Mouse (Mus musculus): ENCODE data around the gene Ly6g6f. TPM values are rescaled to one million over a fixed set of nuclear protein-coding genes. Genes with fewer than 3 reads are reported as not detected.

Ly6g6f gene
- polyA plus RNA-seq, 1 experiment from 2014 or later, result 0.13 TPM

GRCm38 (mm10) chr17:35088825-35089644, 3.6 kb upstream of the Ly6g6f start, which contains the start of gene Abhd16a:
Gene Abhd16a (plus strand): TSS chr17:35089263.
- Histone ChIP-seq H3K36me3 (peaks cover 31% of the 10 kb centered on the region), H3K9ac (peak within 1 kb of the TSS; percentile 94), H3K9me3 (no peaks in the 10 kb centered on the region), H3K4me2 (peak within 1 kb of the TSS; percentile 53), H3K4me1 (peaks cover 13% of the 10 kb centered on the region), H3K27me3 (no peaks in the 10 kb centered on the region; the same call in 1 of the 2 replicates), H3K27ac (peak within 1 kb of the TSS; percentile 98), H3K4me3 (peak within 1 kb of the TSS; percentile 70)
- peak; percentile 96 for ATAC-seq (ENCODE audit: insufficient number of reproducible peaks, low FRiP score, low TSS enrichment, low read depth)
- 4% methylated on average over 48 of the region's 67 CpGs for WGBS

DNA sequence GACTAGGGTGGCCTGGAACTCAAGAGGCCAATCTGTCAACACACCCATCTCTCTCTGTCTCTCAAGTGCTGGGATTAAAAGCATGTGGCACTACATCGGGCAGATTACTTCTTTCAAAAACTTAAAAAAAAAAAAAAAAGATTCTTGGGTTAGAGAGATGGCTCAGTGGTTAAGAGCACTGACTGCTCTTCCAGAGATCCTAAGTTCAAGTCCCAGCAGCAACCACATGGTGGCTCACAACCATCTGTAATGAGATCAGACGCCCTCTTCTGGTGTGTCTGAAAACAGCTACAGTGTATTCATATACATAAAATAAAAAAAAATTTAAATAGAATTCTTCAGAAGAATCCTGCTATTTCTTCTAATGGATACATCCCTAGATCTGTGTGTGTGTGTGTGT, 2.7 kb upstream of the Ly6g6f start:
- Histone ChIP-seq H3K9ac (no peak overlapping the region), H3K4me2 (no peak overlapping the region), H3K27me3 (no peaks in the 10 kb centered on the region; the same call in 1 of the 2 replicates), H3K27ac (no peak overlapping the region), H3K9me3 (no peaks in the 10 kb centered on the region), H3K36me3 (peaks cover 22% of the 10 kb centered on the region), H3K4me3 (no peak overlapping the region), H3K4me1 (peaks cover 13% of the 10 kb centered on the region)
- WGBS, result 53% methylated on average over 2 of the region's 2 CpGs
- no peak for ATAC-seq (ENCODE audit: insufficient number of reproducible peaks, low FRiP score, low TSS enrichment, low read depth)

GRCm38 (mm10) chr17:35083929-35084497, 1.4 kb downstream of the Ly6g6f start:
- Histone ChIP-seq H3K36me3 (no peaks in the 10 kb centered on the region), H3K9ac (no peak overlapping the region), H3K9me3 (no peaks in the 10 kb centered on the region), H3K4me1 (no peaks in the 10 kb centered on the region), H3K27ac (no peak overlapping the region), H3K27me3 (no peaks in the 10 kb centered on the region; the same call in 1 of the 2 replicates), H3K4me2 (no peak overlapping the region), H3K4me3 (no peak overlapping the region)
- ATAC-seq (ENCODE audit: insufficient number of reproducible peaks, low FRiP score, low TSS enrichment, low read depth), result no peak
- 63% methylated on average over 3 of the region's 3 CpGs for WGBS

DNA sequence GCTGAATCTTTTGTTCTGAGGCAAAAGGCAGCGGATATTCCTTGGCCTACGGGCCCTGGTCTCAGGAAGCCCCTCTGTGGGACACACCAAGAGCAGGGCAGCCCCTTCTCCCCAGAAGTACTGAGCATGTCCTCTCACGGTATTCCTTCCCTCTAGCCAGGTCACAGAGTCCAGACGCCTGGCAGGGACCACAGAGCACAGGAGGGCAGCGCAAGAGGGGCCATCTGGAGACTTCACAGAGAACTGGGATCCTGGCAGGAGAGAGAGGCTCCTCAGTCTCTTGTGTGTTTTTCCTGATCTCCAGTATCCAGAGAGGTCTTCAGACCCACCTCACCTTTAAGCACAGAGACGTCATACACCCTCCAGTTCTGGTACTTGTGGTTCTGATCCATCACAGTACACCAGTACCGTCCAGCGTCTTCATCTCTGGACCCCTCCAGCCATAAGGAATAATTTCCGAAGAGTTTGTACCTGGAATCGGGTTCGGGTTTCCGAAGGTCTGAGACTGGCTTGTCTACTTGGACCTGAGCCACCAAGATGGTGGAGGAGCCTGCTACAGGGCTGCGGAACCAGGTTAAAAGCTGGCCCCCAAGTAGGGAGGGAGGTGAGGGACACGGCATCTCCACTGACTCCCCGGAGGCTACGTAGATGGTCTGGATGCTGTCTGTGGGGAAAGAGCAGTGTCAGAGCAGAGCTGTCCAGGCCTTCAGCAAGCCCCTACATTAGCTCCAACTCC, 2.4 kb downstream of the Ly6g6f start:
- no peaks in the 10 kb centered on the region for H3K36me3 ChIP-seq
- ATAC-seq (ENCODE audit: insufficient number of reproducible peaks, low FRiP score, low TSS enrichment, low read depth), result no peak
- H3K4me3 ChIP-seq, result no peak overlapping the region

DNA sequence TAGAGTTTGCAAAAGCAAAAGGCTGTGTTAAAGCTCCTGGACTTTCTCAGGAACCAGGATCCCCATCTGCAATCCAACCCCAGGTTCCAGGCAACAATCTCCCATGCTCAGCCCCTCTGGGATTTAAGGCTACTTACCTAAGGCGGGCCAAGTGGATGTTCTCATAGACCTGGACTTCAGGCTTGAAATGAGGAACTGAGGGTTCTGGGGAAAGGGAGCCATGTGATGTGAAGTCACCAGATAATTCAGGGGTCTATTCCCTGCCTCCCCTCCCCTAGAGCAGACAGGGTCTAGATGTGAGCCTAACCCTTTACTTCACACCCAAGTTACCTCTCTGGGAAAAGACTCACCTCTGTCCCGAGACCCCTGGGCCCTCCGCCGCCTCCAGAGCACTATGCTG, 4.7 kb downstream of the Ly6g6f start:
- ATAC-seq (ENCODE audit: insufficient number of reproducible peaks, low FRiP score, low TSS enrichment, low read depth), result no peak
- WGBS, result 80% methylated on average over 4 of the region's 4 CpGs
- H3K4me1 ChIP-seq, result peaks cover 15% of the 10 kb centered on the region; the same call in 1 of the 2 replicates
- H3K36me3 ChIP-seq, result no peaks in the 10 kb centered on the region
- no peaks in the 10 kb centered on the region for H3K9me3 ChIP-seq
- H3K27me3 ChIP-seq, result peaks cover 5% of the 10 kb centered on the region; the same call in 1 of the 2 replicates
- H3K9ac ChIP-seq, result no peak overlapping the region
- no peak overlapping the region for H3K27ac ChIP-seq
- no peak overlapping the region for H3K4me2 ChIP-seq
- H3K4me3 ChIP-seq, result no peak overlapping the region

More for the DNA sequence above, 2.4 kb downstream of the Ly6g6f start:
- H3K4me2 ChIP-seq, result no peak overlapping the region
- H3K9ac ChIP-seq, result no peak overlapping the region
- no peak overlapping the region for H3K27ac ChIP-seq
- 83% methylated on average over 16 of the region's 16 CpGs for WGBS
- H3K4me1 ChIP-seq, result 0 out of 2 replicates have a peak, but pooled peaks cover 2% of the 10 kb centered on the region
- H3K9me3 ChIP-seq, result no peaks in the 10 kb centered on the region
- peaks cover 4% of the 10 kb centered on the region; the same call in 1 of the 2 replicates for H3K27me3 ChIP-seq

DNA sequence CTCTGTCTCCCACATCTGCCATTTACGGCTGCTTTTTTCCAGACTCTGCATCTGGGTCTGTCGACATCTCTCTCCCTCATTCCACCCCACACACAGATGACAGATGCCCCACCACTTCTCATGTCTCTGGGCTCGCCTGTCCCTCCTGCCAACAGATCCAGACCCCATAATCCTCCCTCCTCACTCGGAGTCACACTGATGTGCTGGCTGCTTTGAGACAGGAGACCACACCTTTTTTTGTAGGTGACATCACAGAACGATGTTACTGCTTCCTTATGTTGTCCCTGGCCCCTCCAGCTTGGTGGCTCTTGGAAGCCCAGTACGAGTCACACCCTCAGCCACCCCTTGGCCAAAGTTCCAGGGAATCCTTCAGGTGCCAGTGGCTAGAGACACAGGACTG, 5.2 kb downstream of the Ly6g6f start:
- H3K4me1 ChIP-seq, result peaks cover 15% of the 10 kb centered on the region; the same call in 1 of the 2 replicates
- 30% methylated on average over 6 of the region's 6 CpGs for WGBS
- H3K4me2 ChIP-seq, result no peak overlapping the region
- H3K36me3 ChIP-seq, result no peaks in the 10 kb centered on the region
- peaks cover 5% of the 10 kb centered on the region; the same call in 1 of the 2 replicates for H3K27me3 ChIP-seq
- no peak overlapping the region for H3K9ac ChIP-seq
- H3K9me3 ChIP-seq, result no peaks in the 10 kb centered on the region
- no peak overlapping the region for H3K27ac ChIP-seq
- ATAC-seq (ENCODE audit: insufficient number of reproducible peaks, low FRiP score, low TSS enrichment, low read depth), result no peak
- no peak overlapping the region for H3K4me3 ChIP-seq

DNA sequence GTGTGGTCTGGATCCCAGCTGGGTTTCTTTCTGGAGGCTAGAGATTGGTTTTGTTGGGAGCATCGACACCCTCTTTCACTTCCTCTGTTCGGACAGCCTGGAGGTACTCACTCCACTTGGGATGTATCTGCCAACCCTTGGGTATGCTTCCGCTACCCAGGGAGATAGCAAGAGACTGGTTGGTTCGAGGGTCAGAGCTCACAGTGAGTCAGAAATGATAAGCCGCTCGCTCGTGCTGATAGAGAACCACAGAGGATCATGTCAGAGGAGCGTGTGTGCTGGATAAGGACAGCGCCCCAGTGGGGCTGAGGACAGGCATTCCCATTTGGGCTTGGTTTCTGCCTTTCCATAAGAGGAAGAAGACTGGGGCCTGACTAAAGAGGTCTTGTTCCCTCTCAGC, 5.6 kb downstream of the Ly6g6f start:
- no peak for ATAC-seq (ENCODE audit: insufficient number of reproducible peaks, low FRiP score, low TSS enrichment, low read depth)
- H3K9me3 ChIP-seq, result no peaks in the 10 kb centered on the region
- H3K27me3 ChIP-seq, result 0 out of 2 replicates have a peak, but pooled peaks cover 5% of the 10 kb centered on the region
- peaks cover 15% of the 10 kb centered on the region; the same call in 1 of the 2 replicates for H3K4me1 ChIP-seq
- no peak overlapping the region for H3K9ac ChIP-seq
- no peak overlapping the region for H3K4me2 ChIP-seq
- 66% methylated on average over 9 of the region's 9 CpGs for WGBS
- no peak overlapping the region for H3K27ac ChIP-seq
- H3K4me3 ChIP-seq, result no peak overlapping the region
- H3K36me3 ChIP-seq, result no peaks in the 10 kb centered on the region

GRCm38 (mm10) chr17:35077786-35078233, 7.6 kb downstream of the Ly6g6f start, which contains the start of gene Ly6g6d:
Gene Ly6g6d (minus strand): TSS chr17:35078065.
- Histone ChIP-seq H3K4me2 (peak within 1 kb of the TSS; percentile 30), H3K9ac (no peak within 1 kb of the TSS), H3K36me3 (no peaks in the 10 kb centered on the region), H3K4me1 (peaks cover 23% of the 10 kb centered on the region), H3K27me3 (0 out of 2 replicates have a peak, but pooled peaks cover 5% of the 10 kb centered on the region), H3K9me3 (no peaks in the 10 kb centered on the region), H3K27ac (peak within 1 kb of the TSS; percentile 27; the same call in 1 of the 2 replicates), H3K4me3 (peak within 1 kb of the TSS; percentile 15)
- no peak for ATAC-seq (ENCODE audit: insufficient number of reproducible peaks, low FRiP score, low TSS enrichment, low read depth)
- WGBS, result 8% methylated on average over 14 of the region's 14 CpGs

DNA sequence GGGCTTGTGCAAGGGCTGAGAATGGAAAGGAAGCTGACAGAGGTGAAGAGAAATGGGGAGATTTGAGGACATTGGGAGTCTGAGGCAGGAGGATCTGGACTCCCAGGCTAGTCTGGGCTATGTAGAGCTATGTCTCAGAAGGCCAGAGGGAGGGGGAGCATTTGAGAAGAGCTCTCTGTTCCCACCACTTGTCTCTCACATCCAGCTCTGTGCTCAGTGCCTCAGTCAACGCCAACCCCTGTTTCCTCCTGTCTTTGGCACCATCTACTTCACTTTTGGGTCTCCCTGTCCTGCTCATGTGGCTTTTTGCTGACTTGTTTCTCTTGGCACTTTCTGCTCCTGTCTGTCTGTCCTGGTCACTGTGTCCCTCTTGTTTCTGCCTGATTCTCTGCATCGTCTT, 8.1 kb downstream of the Ly6g6f start:
- Histone ChIP-seq H3K9me3 (no peaks in the 10 kb centered on the region), H3K36me3 (no peaks in the 10 kb centered on the region), H3K4me2 (peak overlapping the region; percentile 30), H3K9ac (no peak overlapping the region), H3K27me3 (0 out of 2 replicates have a peak, but pooled peaks cover 5% of the 10 kb centered on the region), H3K4me1 (peaks cover 23% of the 10 kb centered on the region), H3K4me3 (peak overlapping the region; percentile 15), H3K27ac (peak overlapping the region; percentile 27; the same call in 1 of the 2 replicates)
- 20% methylated on average over 2 of the region's 2 CpGs for WGBS
- ATAC-seq (ENCODE audit: insufficient number of reproducible peaks, low FRiP score, low TSS enrichment, low read depth), result no peak

DNA sequence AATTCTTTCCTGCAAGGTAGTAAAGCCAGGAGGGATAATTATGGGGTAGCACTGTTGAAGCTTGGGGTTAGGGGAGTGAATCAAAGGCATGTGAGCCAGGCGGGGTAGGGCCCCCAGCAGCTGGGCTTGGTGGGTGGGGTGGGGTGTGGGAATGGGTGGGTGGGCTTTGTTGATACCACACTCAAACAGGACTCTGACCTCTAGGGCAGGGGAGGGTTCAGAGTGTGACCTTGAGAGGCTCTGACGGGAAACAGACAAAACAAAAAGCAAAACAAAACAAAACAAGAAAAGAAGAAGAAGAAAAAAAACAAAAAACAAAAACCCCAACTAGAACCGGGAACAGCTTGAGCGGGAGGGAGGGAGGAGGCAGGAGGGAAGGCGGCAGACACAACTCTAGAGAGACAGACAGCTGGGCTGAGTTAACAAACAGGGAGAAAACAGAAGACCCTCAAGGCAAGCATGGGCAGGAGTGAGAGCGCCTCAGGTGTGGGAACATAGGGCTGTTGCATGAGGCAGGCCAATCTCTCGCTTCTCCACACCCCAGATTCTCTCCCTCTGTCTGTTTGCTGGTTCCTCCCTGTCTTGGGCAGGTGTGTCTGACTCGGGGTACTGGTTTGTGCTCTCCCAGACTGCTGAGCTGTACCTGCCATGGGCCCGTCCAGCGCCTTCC, 8.8 kb downstream of the Ly6g6f start, which contains the start of gene Ly6g6e:
TSS of gene Ly6g6e (plus strand) at position 396 of the 670 bp plus-strand sequence.
- WGBS, result 16% methylated on average over 10 of the region's 10 CpGs
- peak within 1 kb of the TSS; percentile 15 for H3K4me3 ChIP-seq
- H3K9me3 ChIP-seq, result no peaks in the 10 kb centered on the region
- peak within 1 kb of the TSS; percentile 27; the same call in 1 of the 2 replicates for H3K27ac ChIP-seq
- H3K36me3 ChIP-seq, result no peaks in the 10 kb centered on the region
- peaks cover 23% of the 10 kb centered on the region for H3K4me1 ChIP-seq
- no peak for ATAC-seq (ENCODE audit: insufficient number of reproducible peaks, low FRiP score, low TSS enrichment, low read depth)
- no peak within 1 kb of the TSS for H3K9ac ChIP-seq
- H3K27me3 ChIP-seq, result 0 out of 2 replicates have a peak, but pooled peaks cover 5% of the 10 kb centered on the region
- peak within 1 kb of the TSS; percentile 30 for H3K4me2 ChIP-seq

DNA sequence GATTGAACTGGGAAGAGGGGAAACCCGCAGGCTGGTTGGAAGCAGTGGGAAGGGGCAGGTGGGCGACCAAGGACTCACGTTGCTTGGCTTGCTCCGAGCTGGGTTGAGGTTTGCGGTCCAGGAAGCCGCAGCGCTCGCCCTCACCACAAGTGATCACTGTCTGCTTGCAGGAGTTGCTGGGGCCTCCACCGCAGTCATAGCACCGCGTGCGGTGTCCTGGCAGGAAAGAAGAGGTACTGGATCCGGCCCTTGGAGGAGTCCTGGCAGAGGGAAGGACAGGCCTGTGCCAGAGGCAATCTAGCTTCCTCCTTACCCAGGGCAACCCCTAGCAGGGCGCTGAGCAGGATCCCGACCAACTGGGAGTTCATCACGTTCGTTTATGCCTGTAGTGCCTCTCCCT, 11.3 kb downstream of the Ly6g6f start:
- 27% methylated on average over 17 of the region's 17 CpGs for WGBS
- peaks cover 9% of the 10 kb centered on the region; the same call in 1 of the 2 replicates for H3K27me3 ChIP-seq
- no peak overlapping the region for H3K27ac ChIP-seq
- no peaks in the 10 kb centered on the region for H3K9me3 ChIP-seq
- H3K4me2 ChIP-seq, result no peak overlapping the region
- peaks cover 23% of the 10 kb centered on the region for H3K4me1 ChIP-seq
- H3K36me3 ChIP-seq, result no peaks in the 10 kb centered on the region
- ATAC-seq (ENCODE audit: insufficient number of reproducible peaks, low FRiP score, low TSS enrichment, low read depth), result no peak
- no peak overlapping the region for H3K4me3 ChIP-seq
- no peak overlapping the region for H3K9ac ChIP-seq

Measured in limb, embryonic 15.5 days (tissue).